Mouse (Mus musculus) embryo, embryonic 11 days (tissue): ENCODE measurements at regions not wholly inside any gene's neighbourhood (a gene's known extent, or its start where the extent isn't known, plus 50 kb on each side); places are given as distances from the start of the nearest gene placed in this dataset.

Experiments
- DNase-seq: peaks from one replicate; pipeline ENCODE4 v3.0.0-alpha.2; 2015

DNA sequence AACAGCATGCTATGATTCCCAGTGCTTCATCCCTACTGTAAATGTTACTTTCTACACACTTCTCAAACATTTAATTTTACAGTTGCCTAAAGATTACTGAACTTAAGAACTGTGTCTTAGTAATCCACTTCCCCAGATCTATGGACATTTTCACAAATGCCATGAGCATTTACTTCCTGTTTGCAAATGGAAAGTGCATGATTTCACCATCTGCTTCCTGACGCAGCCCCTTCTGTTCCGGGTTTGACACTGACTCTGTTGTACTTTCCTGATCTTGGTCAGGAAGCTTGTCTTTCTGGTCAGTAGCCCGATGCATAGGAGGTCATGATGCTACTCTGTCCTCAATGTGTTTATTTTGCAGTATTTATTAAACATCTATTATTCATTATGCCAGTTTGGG, 493.5 kb downstream of the Htr1b start:
- DNase-seq: no peak

DNA sequence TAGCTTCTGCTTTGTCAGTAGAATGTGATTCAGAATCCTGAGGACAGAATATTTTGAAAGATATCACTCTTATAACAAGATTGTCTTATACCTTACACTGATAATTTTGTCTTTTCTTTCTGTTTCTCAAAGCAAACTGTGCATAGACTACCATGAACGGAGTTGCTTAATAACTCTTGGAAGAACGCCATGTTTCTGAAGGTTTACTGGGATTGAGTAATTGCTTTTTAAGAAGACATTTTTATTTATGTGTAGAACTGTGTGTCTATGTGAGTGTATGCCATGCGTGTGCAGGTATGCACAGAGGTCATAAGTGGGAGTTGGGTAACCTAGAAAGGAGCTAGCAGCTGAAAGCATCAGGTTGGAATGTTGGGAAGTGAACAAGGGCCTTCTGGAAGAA, 497.3 kb downstream of the Htr1b start:
- DNase-seq: no peak

DNA sequence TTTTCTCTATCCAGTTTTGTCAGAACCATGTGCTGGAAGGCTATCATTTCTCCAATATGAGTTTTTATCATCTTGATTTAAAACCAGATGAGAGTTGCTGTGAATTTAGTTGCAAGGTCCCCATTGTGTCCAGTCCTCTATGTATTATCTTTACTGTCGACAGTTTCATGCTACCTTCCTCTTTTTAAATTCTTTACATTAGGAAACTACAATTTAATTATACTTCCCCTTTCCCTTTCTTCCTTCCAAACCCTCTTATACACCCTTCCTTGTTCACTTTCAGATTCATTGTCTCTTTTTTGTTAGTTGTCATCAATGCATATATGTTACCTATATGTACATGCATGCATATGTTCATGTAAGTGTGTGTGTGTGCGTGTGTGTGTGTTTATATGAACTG, 520.6 kb downstream of the Htr1b start:
- DNase-seq: no peak

DNA sequence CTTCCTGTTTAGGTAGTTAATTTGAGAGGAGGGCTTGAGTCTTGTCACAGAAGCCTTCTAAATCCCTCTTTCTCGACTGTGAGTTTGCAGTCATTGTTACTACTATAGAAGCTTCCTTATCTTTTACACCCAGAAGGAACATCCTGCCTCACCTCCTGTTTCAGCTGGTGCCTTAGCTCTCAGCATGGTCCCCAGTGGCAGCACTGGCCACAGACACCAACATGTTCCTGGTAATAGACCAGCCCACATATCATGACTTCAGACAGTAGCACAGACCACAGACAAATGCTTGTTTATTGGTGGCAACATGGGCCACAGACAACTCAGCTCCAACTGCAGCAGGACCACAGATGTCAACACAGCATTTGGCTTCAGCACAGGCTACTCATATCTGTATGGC, 560.4 kb downstream of the Htr1b start:
- no peak for DNase-seq

DNA sequence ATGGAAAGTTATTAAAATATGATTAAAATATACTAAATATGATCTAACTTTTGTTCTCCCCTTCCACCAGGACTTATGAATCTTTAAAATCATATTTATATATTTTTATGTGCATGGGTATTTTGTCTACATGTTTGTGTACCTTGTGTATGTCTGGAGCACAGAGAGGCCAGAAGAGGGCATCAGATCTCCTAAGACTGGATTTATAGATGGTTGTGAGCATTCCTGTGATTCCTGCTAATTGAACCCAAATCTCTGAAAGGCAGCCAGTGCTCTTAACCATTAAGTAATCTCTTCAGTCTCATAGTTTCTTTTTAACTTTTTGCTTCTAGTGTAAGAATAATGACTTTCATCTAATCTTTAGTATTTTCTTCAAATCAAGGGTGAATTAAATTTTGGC, 577.2 kb upstream of the Impg1 start:
- peak; percentile 2 for DNase-seq

DNA sequence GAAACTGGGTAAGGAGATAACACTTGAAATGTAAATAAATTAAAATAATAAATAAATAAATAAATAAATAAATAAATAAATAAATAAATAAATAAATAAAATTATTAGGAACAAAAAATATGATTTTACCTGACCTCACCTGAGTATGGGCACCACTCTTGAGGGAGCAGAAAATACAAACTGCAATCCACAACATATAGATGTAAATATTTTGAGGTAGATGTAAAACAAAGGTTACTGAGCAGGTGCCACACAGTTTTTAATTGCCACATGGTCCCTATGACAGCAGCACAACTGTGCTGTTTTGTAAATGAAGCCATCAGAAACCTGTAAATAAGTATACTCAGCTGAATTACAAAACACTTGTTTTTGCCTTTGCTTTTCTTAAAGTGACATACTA, 576.7 kb upstream of the Impg1 start:
- no peak for DNase-seq
